Mouse (Mus musculus) stomach, postnatal 0 days (tissue): ENCODE measurements at regions not wholly inside any gene's neighbourhood (a gene's known extent, or its start where the extent isn't known, plus 50 kb on each side); places are given as distances from the start of the nearest gene placed in this dataset.

Source experiments
- CTCF ChIP-seq: IDR thresholded peaks from 2 replicates; pipeline ENCODE4 v1.5.1; 2016; ENCODE audit warnings: antibody characterized with exemption, low read depth, mild to moderate bottlenecking, moderate library complexity
- EP300 ChIP-seq: optimal IDR thresholded peaks from 2 replicates; pipeline ENCODE3; 2016; ENCODE audit warnings: antibody characterized with exemption

DNA sequence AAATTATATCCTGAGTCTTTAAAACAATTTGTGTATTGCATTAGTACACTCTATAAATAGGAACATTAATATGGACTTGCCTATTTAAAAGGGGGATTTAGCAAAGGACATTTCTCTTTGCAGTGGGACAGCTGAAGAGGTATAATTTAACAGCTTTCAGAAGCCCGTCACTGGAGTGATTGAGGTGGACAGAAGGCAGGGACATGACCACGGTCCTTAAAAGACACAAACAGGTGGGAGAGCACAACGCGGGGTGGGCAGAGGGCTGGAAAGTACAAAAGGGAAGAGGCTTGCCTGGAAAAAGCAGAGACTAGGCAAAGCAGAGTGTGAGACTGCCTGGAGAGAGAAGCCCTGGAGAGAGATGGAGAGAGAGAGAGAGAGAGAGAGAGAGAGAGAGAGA, 51.9 kb upstream of the Pkhd1 start:
- TF ChIP-seq CTCF (no peak), EP300 (no peak)
